Mouse (Mus musculus): ENCODE data around the gene Ropn1.

Ropn1 gene

GRCm38 (mm10) chr16:34649621-34650020, at the start of gene Ropn1:
Gene Ropn1, plus strand, starts transcription at chr16:34649921.
- DNase-seq = no peak

- no peak for DNase-seq
Measured at GRCm38 (mm10) chr16:34601954-34602353, 47.8 kb upstream of the Ropn1 start.

GRCm38 (mm10) chr16:34603076-34603475, 46.6 kb upstream of the Ropn1 start:
- DNase-seq = no peak

GRCm38 (mm10) chr16:34603854-34604253, 45.9 kb upstream of the Ropn1 start:
- DNase-seq = no peak

- DNase-seq = peak; percentile 53 to 68
Measured at GRCm38 (mm10) chr16:34605679-34606078, 44.0 kb upstream of the Ropn1 start.

- DNase-seq = no peak
Measured at GRCm38 (mm10) chr16:34610137-34610536, 39.6 kb upstream of the Ropn1 start.

- no peak for DNase-seq
Measured at GRCm38 (mm10) chr16:34614021-34614420, 35.7 kb upstream of the Ropn1 start.

- no peak for DNase-seq
Measured at GRCm38 (mm10) chr16:34627591-34627990, 22.1 kb upstream of the Ropn1 start.

GRCm38 (mm10) chr16:34628397-34628796, 21.3 kb upstream of the Ropn1 start:
- DNase-seq = no peak

GRCm38 (mm10) chr16:34635557-34635956, 14.2 kb upstream of the Ropn1 start:
- DNase-seq = no peak

GRCm38 (mm10) chr16:34643511-34644259, 6.0 kb upstream of the Ropn1 start:
- peak; percentile 14 to 30 for DNase-seq

GRCm38 (mm10) chr16:34653023-34653422, 3.3 kb downstream of the Ropn1 start:
- no peak for DNase-seq

- peak; percentile 18 to 31 for DNase-seq
Measured at GRCm38 (mm10) chr16:34657566-34657965, 7.8 kb downstream of the Ropn1 start.

GRCm38 (mm10) chr16:34657983-34658382, 8.3 kb downstream of the Ropn1 start:
- DNase-seq = no peak

- DNase-seq = no peak
Measured at GRCm38 (mm10) chr16:34658388-34658787, 8.7 kb downstream of the Ropn1 start.

- no peak for DNase-seq
Measured at GRCm38 (mm10) chr16:34664553-34664952, 14.8 kb downstream of the Ropn1 start.

- peak; percentile 74 to 82 for DNase-seq
Measured at GRCm38 (mm10) chr16:34667031-34667726, 17.5 kb downstream of the Ropn1 start.

GRCm38 (mm10) chr16:34668341-34668740, 18.6 kb downstream of the Ropn1 start:
- no peak for DNase-seq

- DNase-seq = no peak
Measured at GRCm38 (mm10) chr16:34671966-34672365, 22.2 kb downstream of the Ropn1 start.

- no peak for DNase-seq
Measured at GRCm38 (mm10) chr16:34672822-34673221, 23.1 kb downstream of the Ropn1 start.

GRCm38 (mm10) chr16:34674365-34674764, 24.6 kb downstream of the Ropn1 start:
- no peak for DNase-seq

- no peak for DNase-seq
Measured at GRCm38 (mm10) chr16:34681823-34682222, 32.1 kb downstream of the Ropn1 start.

GRCm38 (mm10) chr16:34689879-34690278, 40.2 kb downstream of the Ropn1 start:
- DNase-seq = no peak
